Mouse (Mus musculus): ENCODE results near the gene Cfap57. TPM values are rescaled to one million over a fixed set of nuclear protein-coding genes. Genes with fewer than 3 reads are reported as not detected.

The Cfap57 gene
- not detected in 2 replicates for polyA plus RNA-seq (2012; ENCODE audit: low replicate concordance)

DNA sequence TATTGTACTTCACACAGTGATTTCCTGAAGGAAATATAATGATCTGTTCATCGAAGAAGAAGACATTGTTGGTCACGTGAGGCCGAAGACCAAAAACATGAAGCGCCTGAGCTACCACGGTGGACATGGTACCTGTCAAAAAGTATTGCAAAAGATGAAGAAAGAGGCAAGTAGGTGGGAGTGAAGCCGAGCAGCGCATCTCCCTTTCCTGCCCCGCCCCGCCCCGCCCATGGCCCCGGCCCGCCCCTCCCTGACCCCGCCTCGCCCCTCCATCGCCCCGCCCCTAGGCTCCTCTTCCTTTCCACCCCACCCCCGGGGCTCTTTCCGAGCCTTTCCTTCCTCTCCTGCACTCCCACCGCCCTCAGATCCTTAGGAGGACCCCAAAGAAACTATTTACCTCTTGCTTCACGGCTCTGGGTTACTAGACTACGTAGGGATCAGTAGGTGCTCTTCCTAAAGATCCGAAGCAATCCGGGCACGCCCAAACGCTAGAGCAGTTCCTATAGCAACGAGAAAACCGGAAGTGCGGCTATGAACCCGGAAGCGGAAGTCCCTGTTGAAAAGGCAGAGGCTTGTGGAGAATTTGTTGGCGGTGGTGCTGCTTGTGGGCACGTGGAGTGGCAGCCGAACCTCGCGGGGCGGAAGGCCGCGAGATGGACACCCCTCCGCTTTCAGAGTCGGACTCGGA lies at the start of gene Cfap57, which contains the start of gene Ebna1bp2:
Cfap57 (minus strand) TSS at position 499 of the 688 bp plus-strand sequence.
Ebna1bp2 (plus strand) TSS at position 521 of the 688 bp plus-strand sequence.

DNA sequence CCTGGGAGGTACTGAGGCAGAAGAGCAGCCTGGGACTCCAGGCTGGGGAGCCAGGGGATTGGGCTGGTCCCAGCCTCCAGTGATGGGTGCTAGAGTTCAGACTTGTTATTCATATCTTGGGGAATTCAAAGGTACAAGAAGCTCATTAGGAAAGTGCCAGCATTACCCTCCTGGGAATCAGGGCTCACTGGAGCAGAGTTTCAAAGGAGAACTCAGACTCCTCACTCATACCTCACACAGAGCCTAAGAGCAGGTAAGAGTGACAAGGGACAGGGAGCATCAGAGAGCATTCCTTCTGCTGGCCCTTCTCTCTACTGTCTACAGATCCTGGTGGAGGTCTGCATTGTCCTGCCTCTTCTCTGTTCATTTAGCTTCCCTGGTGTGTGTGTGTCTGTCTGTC lies 38.1 kb upstream of the Cfap57 start, which contains the start of gene Olfr62:
Olfr62 (plus strand) TSS at position 301 of the 400 bp plus-strand sequence.

DNA sequence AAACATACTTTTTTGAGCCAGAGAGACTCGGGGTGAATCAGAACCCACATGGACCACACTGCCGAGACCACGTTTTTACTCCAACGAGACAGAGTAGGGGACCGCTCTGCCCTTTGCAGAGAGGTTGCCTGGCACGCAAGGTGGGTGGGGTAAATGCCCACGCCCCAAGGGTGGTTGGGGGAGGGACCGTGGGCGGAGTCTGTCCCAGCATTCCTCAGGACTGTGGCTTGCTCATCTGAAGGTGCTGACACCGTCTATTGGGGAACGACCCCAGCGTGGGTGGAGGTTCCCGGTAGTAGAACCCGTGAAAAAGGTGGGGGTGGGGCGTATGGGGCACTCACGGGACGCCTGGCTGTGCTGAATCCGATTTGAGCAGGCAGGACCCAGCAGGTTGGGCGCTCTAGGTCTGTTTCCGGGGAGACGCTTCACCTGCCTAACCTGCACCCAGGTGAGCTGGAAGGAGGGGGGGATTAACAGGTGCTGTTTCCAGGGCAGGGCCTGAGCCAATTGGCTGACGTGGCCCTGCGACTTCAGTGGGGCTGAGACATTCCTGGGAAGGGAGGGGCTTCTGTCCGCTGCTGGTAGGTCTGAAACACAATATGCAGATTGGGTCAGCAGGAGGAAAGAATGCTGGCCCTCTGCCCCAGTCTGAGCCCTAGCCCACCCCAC lies 76.9 kb downstream of the Cfap57 start, which contains the start of gene Tmem125:
Tmem125 (minus strand) TSS at position 453 of the 669 bp plus-strand sequence.

DNA sequence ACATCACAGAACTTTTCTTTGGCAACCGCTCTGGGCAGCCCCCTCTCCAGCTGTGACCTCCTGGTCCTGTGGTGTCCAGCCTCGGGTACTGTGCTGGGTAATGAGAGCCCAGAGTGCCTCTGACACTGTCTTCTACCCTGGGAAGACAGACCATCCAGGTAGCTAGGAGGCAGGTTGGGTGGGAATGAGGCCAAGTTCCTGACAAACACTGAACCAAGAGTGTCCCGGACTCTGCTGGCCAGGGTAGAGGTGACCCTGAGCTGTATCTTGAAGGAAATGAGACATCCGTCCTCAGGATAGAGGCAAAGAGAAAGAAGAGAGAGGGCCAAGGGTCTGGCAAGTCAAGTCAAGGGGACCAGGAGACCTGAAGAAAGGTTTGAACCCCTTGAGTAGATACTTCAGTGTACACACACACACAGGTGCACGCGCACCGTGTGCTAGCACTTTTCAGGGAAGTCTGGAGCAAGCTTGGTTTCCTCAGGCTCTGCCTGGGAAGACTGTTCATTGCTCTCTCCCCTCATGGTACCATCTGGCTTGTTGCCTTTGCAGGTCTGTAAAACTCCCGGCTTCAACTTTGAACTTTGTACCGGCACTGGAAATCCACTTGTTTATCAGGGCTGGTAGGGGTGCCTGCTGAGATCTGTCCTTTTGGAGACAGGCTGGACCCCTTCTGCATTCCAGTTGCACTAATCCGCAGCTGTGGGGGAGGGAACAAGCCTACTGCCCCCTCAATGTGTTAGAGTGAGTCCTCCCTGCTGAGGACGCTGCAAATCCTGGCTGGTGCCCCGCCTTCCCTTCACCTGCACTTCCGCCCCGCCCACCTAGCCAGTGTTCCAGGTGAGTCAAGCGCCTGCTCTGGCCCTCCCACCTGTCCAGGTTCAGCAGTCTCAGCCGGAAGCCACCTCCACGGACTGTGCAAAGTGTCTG lies 93.9 kb downstream of the Cfap57 start, which contains the start of gene 2610528J11Rik:
2610528J11Rik (plus strand) TSS at position 592 of the 927 bp plus-strand sequence.

Other genes starting within 250 kb of the Cfap57 start
- 75.1 and 207 TPM in 2 replicates for gene Szt2, start 211.5 kb downstream of the Cfap57 start, polyA plus RNA-seq (2012; ENCODE audit: low replicate concordance)
- 4.6 and 21.7 TPM in 2 replicates for gene Med8, start 211.4 kb downstream of the Cfap57 start, polyA plus RNA-seq (2012; ENCODE audit: low replicate concordance)
- 188 and 308 TPM in 2 replicates for gene Elovl1, start 192.7 kb downstream of the Cfap57 start, polyA plus RNA-seq (2012; ENCODE audit: low replicate concordance)
- 174 and 305 TPM in 2 replicates for gene Cdc20, start 183.4 kb downstream of the Cfap57 start, polyA plus RNA-seq (2012; ENCODE audit: low replicate concordance)
- 0.49 and 1.2 TPM in 2 replicates for gene Mpl, start 163.3 kb downstream of the Cfap57 start, polyA plus RNA-seq (2012; ENCODE audit: low replicate concordance)
- gene Tie1, start 130.7 kb downstream of the Cfap57 start, polyA plus RNA-seq (2012; ENCODE audit: low replicate concordance) = 2.2 and 6.8 TPM in 2 replicates
- gene 2610528J11Rik, start 93.8 kb downstream of the Cfap57 start, polyA plus RNA-seq (2012; ENCODE audit: low replicate concordance) = not detected in 2 replicates
- not detected in 2 replicates for gene Tmem125, start 76.7 kb downstream of the Cfap57 start, polyA plus RNA-seq (2012; ENCODE audit: low replicate concordance)
- gene Ebna1bp2, start within 50 bp of the Cfap57 start, polyA plus RNA-seq (2012; ENCODE audit: low replicate concordance) = 4.3 and 10.8 TPM in 2 replicates
- not detected in 2 replicates for gene Olfr62, start 38.2 kb upstream of the Cfap57 start, polyA plus RNA-seq (2012; ENCODE audit: low replicate concordance)
- not detected in 2 replicates for gene Olfr1342, start 72.0 kb upstream of the Cfap57 start, polyA plus RNA-seq (2012; ENCODE audit: low replicate concordance)
- not detected in 2 replicates for gene Olfr1341, start 82.7 kb upstream of the Cfap57 start, polyA plus RNA-seq (2012; ENCODE audit: low replicate concordance)
- gene Olfr1340, start 99.4 kb upstream of the Cfap57 start, polyA plus RNA-seq (2012; ENCODE audit: low replicate concordance) = not detected in 2 replicates
- not detected in 2 replicates for gene Olfr1339, start 111.4 kb upstream of the Cfap57 start, polyA plus RNA-seq (2012; ENCODE audit: low replicate concordance)
- gene Olfr1338, start 138.0 kb upstream of the Cfap57 start, polyA plus RNA-seq (2012; ENCODE audit: low replicate concordance) = not detected in 2 replicates
- gene Olfr1337, start 161.8 kb upstream of the Cfap57 start, polyA plus RNA-seq (2012; ENCODE audit: low replicate concordance) = not detected in 2 replicates
- not detected in 2 replicates for gene Olfr1335, start 189.2 kb upstream of the Cfap57 start, polyA plus RNA-seq (2012; ENCODE audit: low replicate concordance)
- gene Olfr1333, start 215.5 kb upstream of the Cfap57 start, polyA plus RNA-seq (2012; ENCODE audit: low replicate concordance) = not detected in 2 replicates
- gene Olfr1331, start 243.9 kb upstream of the Cfap57 start, polyA plus RNA-seq (2012; ENCODE audit: low replicate concordance) = not detected in 2 replicates